Mouse (Mus musculus) spleen, adult 2 months (tissue): ENCODE measurements around the gene Klhl29. TPM values are rescaled to one million over a fixed set of nuclear protein-coding genes. Genes with fewer than 3 reads are reported as not detected.
"Not testable (repeated sequence)": the region's sequence is repeated elsewhere in the genome, so short reads cannot be mapped to it uniquely, and the experiment has no call there.

ENCODE experiments used
- DNase-seq, 2 experiments: peaks; one replicate each; pipeline versions ENCODE4 v3.0.0 to v3.0.0-alpha.2; 2012 to 2021; ENCODE audit warnings: low spot score in 2 of 2, low read depth in 1 of 2
- H3K27ac ChIP-seq: fragments of 200-500 bp; 2 replicates; pipeline ENCODE4 v1.5.1; 2012; ENCODE audit warnings: low read length, inconsistent platforms; ENCODE audit not compliant: insufficient read depth
- H3K27me3 ChIP-seq: fragments of 200-500 bp; 2 replicates; pipeline ENCODE4 v1.6.1; 2012; ENCODE audit warnings: mild to moderate bottlenecking, moderate library complexity, low read length, inconsistent platforms; ENCODE audit not compliant: control insufficient read depth, insufficient read depth
- H3K36me3 ChIP-seq: fragments of 200-500 bp; 2 replicates; pipeline ENCODE4 v1.6.1; 2012; ENCODE audit warnings: mild to moderate bottlenecking, low read length, inconsistent platforms; ENCODE audit not compliant: control insufficient read depth, insufficient read depth
- H3K4me1 ChIP-seq: fragments of 200-500 bp; 2 replicates; pipeline ENCODE4 v1.6.1; 2011; ENCODE audit warnings: inconsistent platforms; ENCODE audit not compliant: control insufficient read depth, insufficient read depth, insufficient read length
- H3K4me3 ChIP-seq: fragments of 200-500 bp; 2 replicates; pipeline ENCODE4 v1.5.1; 2011; ENCODE audit warnings: mild to moderate bottlenecking, inconsistent platforms; ENCODE audit not compliant: insufficient read depth, insufficient read length; ENCODE audit errors: extremely low read depth
- CTCF ChIP-seq: fragments of 200-500 bp; IDR thresholded peaks from 2 replicates; pipeline ENCODE4 v1.5.1; 2011; ENCODE audit warnings: mild to moderate bottlenecking, inconsistent platforms; ENCODE audit not compliant: insufficient read depth, insufficient read length, insufficient replicate concordance; ENCODE audit errors: extremely low read depth
- POLR2A ChIP-seq: fragments of 200-500 bp; IDR thresholded peaks from 2 replicates; pipeline ENCODE4 v1.6.1; 2011; ENCODE audit warnings: low read depth, low read length, inconsistent platforms
- WGBS: fragments of 180-500 bp; shearing (Covaris S2); methylation state at CpG from one replicate; pipeline ENCODE4 v1.1.7; 2018; 5-methylcytosine and 5-hydroxymethylcytosine counted together
- polyA plus RNA-seq: library from polyadenylated mRNA; depleted of rRNA; stranded (reverse); fragments of >200 nt; gene quantifications from 2 replicates; pipeline ENCODE4 v1.2.3, GENCODE M21; 2012

The Klhl29 gene
- polyA plus RNA-seq, 1 experiment = 6.4 TPM

DNA sequence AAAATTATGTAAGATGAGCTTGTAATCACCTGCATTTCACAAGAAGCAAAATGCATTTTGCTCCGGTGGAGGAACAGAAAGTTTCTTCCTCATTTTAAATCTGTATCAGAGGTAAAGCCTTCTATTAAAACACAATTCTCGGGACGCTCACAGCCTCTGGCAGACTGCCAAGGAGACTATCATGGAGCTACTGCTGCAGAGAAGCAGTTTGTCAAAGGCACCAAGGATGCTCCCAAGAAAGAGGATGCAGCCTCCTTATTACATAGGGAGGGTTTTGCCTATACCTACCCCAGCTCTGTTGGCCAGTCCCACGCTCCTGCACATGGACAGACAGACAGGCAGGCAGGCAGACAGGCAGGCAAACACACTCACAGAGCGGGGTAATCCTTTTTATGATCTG is 16.4 kb downstream of the Klhl29 start:
- H3K4me3 ChIP-seq = no peak overlapping the region
- TF ChIP-seq CTCF (no peak), POLR2A (no peak)
- WGBS = 16% methylated on average over 5 of the region's 5 CpGs
- H3K27me3 ChIP-seq = no peaks in the 10 kb centered on the region
- no peak overlapping the region for H3K27ac ChIP-seq
- DNase-seq = no peak
- H3K4me1 ChIP-seq = no peaks in the 10 kb centered on the region
- H3K36me3 ChIP-seq = no peaks in the 10 kb centered on the region

DNA sequence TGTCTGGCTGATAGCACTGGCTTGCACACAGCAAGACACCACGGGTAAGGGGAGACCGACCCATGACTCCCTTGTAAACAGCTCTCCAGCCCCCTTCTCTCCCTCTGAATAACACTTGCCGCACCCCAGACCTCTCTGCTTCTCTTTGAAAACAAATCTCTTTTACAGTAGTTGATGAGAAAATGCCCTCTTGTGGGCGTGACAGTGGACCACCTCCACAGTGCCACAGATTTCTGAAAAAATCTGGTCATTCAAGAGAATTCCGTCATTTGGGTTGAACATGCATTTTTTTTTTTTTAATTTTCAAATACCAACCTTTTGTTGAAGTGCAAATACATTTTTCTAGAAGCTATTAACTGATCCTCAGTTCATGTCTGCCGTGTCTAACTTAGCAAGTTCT is 17.0 kb downstream of the Klhl29 start:
- H3K27ac ChIP-seq = no peak overlapping the region
- WGBS = 71% methylated on average over 6 of the region's 6 CpGs
- TF ChIP-seq POLR2A (no peak), CTCF (no peak)
- no peaks in the 10 kb centered on the region for H3K27me3 ChIP-seq
- no peaks in the 10 kb centered on the region for H3K36me3 ChIP-seq
- H3K4me1 ChIP-seq = no peaks in the 10 kb centered on the region
- no peak for DNase-seq
- H3K4me3 ChIP-seq = no peak overlapping the region

DNA sequence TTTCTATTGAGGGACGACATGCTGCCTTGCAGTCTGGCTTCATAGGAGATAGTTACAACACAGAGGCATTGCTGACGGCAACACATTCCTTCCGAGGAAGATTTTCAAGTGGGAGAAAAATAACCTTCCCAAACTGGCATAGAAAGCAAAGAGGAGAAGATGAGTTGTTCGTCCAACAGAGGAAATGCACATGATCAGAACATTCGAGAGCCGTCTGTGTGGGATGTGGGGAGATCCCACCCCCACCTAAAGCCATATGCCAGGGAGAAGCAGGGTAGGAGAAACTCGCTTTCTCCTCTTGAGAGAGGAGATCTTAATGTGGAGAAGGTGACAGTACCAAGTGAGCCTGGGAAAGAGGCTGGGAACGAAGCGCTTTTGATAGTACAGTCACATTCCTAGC is 22.1 kb downstream of the Klhl29 start:
- no peaks in the 10 kb centered on the region for H3K27me3 ChIP-seq
- no peak overlapping the region for H3K4me3 ChIP-seq
- no peak for TF ChIP-seq CTCF
- no peak for TF ChIP-seq POLR2A
- no peak for DNase-seq
- no peaks in the 10 kb centered on the region for H3K4me1 ChIP-seq
- no peak overlapping the region for H3K27ac ChIP-seq
- 84% methylated on average over 9 of the region's 9 CpGs for WGBS
- no peaks in the 10 kb centered on the region for H3K36me3 ChIP-seq

- Histone ChIP-seq H3K27me3 (no peaks in the 10 kb centered on the region), H3K4me3 (no peak overlapping the region), H3K4me1 (no peaks in the 10 kb centered on the region), H3K27ac (no peak overlapping the region), H3K36me3 (no peaks in the 10 kb centered on the region)
- no peak for DNase-seq
- TF ChIP-seq CTCF (no peak), POLR2A (no peak)
- WGBS = 82% methylated on average over 8 of the region's 8 CpGs
These were observed 22.7 kb downstream of the Klhl29 start for GRCm38 (mm10) chr12:5352771-5353170.

DNA sequence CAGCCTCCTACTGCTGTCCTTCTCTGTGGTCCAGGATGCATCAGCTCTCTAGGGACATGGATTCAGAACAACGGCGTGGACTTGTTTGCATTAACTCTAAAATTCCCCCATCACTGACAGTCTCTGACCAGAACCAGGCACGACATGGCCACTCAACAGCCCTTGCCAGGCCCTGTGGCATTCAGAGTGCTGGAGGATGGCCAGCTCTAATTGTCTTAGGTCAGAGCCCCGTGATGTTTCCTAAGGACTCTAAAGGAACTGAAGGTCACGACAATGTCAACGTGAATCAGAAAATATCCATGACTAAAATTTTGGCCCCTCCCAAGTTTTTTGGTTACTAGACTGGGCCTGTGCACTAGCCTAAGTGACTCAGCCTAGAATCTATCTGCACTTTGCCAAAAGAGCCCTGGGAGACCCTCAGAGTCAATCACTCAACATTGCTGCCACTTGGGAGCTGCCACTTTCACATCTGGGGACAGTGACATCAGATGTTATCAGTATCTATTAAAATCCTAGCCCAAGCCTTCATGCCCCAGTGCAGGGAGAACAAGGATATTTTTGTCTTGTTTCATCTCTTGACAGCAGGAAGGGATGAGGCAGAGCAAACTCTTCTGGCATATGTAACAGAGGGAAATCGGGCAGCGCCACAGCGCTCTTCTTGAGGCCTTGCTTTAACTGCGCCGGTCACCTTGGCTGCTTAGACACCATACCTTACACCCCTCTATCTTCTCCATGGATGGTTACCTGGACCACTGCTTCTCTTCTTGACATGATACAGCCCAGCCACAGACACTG is 24.8 kb downstream of the Klhl29 start:
- TF ChIP-seq POLR2A (no peak), CTCF (no peak)
- Histone ChIP-seq H3K4me3 (no peak overlapping the region), H3K27ac (no peak overlapping the region), H3K4me1 (no peaks in the 10 kb centered on the region), H3K36me3 (no peaks in the 10 kb centered on the region), H3K27me3 (no peaks in the 10 kb centered on the region)
- no peak for DNase-seq
- WGBS = 91% methylated on average over 11 of the region's 11 CpGs

GRCm38 (mm10) chr12:5345088-5345487 is 30.4 kb downstream of the Klhl29 start:
- H3K27ac ChIP-seq = no peak overlapping the region
- no peak overlapping the region for H3K4me3 ChIP-seq
- 85% methylated on average over 6 of the region's 6 CpGs for WGBS
- no peak for DNase-seq
- no peaks in the 10 kb centered on the region for H3K36me3 ChIP-seq
- no peak for TF ChIP-seq CTCF
- TF ChIP-seq POLR2A = no peak
- H3K4me1 ChIP-seq = no peaks in the 10 kb centered on the region
- no peaks in the 10 kb centered on the region for H3K27me3 ChIP-seq

DNA sequence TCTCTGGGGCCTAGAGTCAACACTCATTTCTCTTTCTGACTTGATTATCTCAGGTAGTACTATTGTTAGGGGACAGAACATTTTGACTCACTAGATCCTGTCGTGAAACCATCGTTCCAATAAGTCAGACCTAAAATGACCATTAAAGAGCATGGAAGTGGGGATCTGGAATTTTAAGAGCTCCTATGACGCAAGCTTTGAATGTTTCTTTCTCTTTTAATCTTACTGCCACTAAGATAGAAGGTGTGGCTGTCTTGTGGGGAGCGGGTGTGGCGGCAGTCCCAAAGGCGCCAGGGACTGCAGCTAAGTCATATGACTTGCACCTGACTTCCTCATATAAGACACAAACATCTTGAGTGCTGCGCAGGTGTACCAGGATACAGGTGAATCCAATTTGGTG is 31.0 kb downstream of the Klhl29 start:
- WGBS = 90% methylated on average over 7 of the region's 7 CpGs
- not testable (repeated sequence) for DNase-seq, H3K4me1 ChIP-seq

More for the DNA sequence above, 31.0 kb downstream of the Klhl29 start:
- not testable (repeated sequence) for H3K36me3 ChIP-seq, H3K27me3 ChIP-seq, H3K27ac ChIP-seq, H3K4me3 ChIP-seq
